Mouse (Mus musculus) heart, postnatal 0 days (tissue): ENCODE measurements around the gene Tmem229b. TPM values are rescaled to one million over a fixed set of nuclear protein-coding genes. Genes with fewer than 3 reads are reported as not detected.
A peak's percentile ranks its signal among the peaks of the same experiment; 100 is the strongest.

Experiments
- ATAC-seq: fragments of 200-750 bp; cut with Nextera tagmentation; 2 replicates; pipeline ENCODE4 v1.8.0; 2017; ENCODE audit warnings: low read depth, moderate number of reproducible peaks, moderate library complexity; ENCODE audit not compliant: insufficient read depth
- DNase-seq: peaks from one replicate; pipeline ENCODE4 v3.0.0-alpha.2; 2016; ENCODE audit warnings: low spot score
- H3K27ac ChIP-seq: fragments of 300-500 bp; sonication (generic); 2 replicates; pipeline ENCODE4 v1.5.1; 2014; ENCODE audit warnings: low read depth, mild to moderate bottlenecking
- H3K27me3 ChIP-seq: fragments of 300-500 bp; sonication (generic); 2 replicates; pipeline ENCODE4 v1.6.1; 2014; ENCODE audit warnings: low read length, mixed read lengths; ENCODE audit not compliant: control insufficient read depth, insufficient read depth
- H3K36me3 ChIP-seq: fragments of 300-500 bp; sonication (generic); replicated peaks from 2 replicates; pipeline ENCODE4 v1.6.1; 2014; ENCODE audit warnings: low read length, mixed read lengths; ENCODE audit not compliant: control insufficient read depth, insufficient read depth
- H3K4me1 ChIP-seq: fragments of 300-500 bp; sonication (generic); 2 replicates; pipeline ENCODE4 v1.6.1; 2014; ENCODE audit warnings: antibody characterized with exemption; ENCODE audit not compliant: control insufficient read depth, insufficient read depth
- H3K4me2 ChIP-seq: fragments of 300-500 bp; sonication (generic); 2 replicates; pipeline ENCODE4 v1.6.1; 2014; ENCODE audit warnings: low read depth, mild to moderate bottlenecking, low read length, moderate library complexity
- H3K4me3 ChIP-seq: fragments of 300-500 bp; sonication (generic); 2 replicates; pipeline ENCODE4 v1.5.1; 2014; ENCODE audit warnings: low read depth, low read length
- H3K9ac ChIP-seq: fragments of 300-500 bp; sonication (generic); replicated peaks from 2 replicates; pipeline ENCODE4 v1.6.1; 2014; ENCODE audit warnings: low read depth, low read length, mixed read lengths
- H3K9me3 ChIP-seq: fragments of 300-500 bp; sonication (generic); replicated peaks from 2 replicates; pipeline ENCODE4 v1.6.1; 2016; ENCODE audit warnings: low read length; ENCODE audit not compliant: control insufficient read depth
- CTCF ChIP-seq: IDR thresholded peaks from 2 replicates; pipeline ENCODE4 v1.5.1; 2016; ENCODE audit warnings: antibody characterized with exemption, control low read depth, low read depth
- EP300 ChIP-seq: IDR thresholded peaks from 2 replicates; pipeline ENCODE4 v1.6.1; 2016; ENCODE audit warnings: antibody characterized with exemption, low read depth
- WGBS: fragments of 180-500 bp; shearing (Covaris S2); extraction: QIAGEN DNeasy Blood & Tissue Kit; methylation state at CpG from one replicate; pipeline ENCODE4 v1.1.7; 2014; 5-methylcytosine and 5-hydroxymethylcytosine counted together
- polyA plus RNA-seq: library from polyadenylated mRNA; unstranded; fragments of >200 nt; fragmentation: Nextera tagmentation; extraction: Ambion mirVana; gene quantifications from 2 replicates; pipeline ENCODE4 v1.2.1, GENCODE M21; 2015
- total RNA-seq: library from RNA; depleted of rRNA; stranded (reverse); fragments of >200 nt; gene quantifications from 2 replicates; pipeline ENCODE4 v1.2.3, GENCODE M21; 2014; ENCODE audit warnings: low replicate concordance; rRNA removed

Tmem229b gene
- 4.8 and 12.8 TPM in 2 replicates for total RNA-seq
- 1.4 and 1.9 TPM in 2 replicates for polyA plus RNA-seq

- Histone ChIP-seq H3K27me3 (peaks cover 9% of the 10 kb centered on the region; the same call in 1 of the 2 replicates), H3K4me3 (peak within 1 kb of the TSS; percentile 92), H3K4me1 (no peaks in the 10 kb centered on the region), H3K4me2 (peak within 1 kb of the TSS; percentile 89), H3K36me3 (no peaks in the 10 kb centered on the region), H3K27ac (no peak within 1 kb of the TSS), H3K9ac (peak within 1 kb of the TSS; percentile 77), H3K9me3 (no peaks in the 10 kb centered on the region)
- 4% methylated on average over 40 of the region's 49 CpGs for WGBS
- ATAC-seq (peak; percentile 49), DNase-seq (no peak)
- no peak for TF ChIP-seq CTCF
- no peak for TF ChIP-seq EP300
These were observed at the start of gene Tmem229b for GRCm38 (mm10) chr12:79007126-79007753. Gene Tmem229b (minus strand): TSS chr12:79007627.

GRCm38 (mm10) chr12:79055276-79055675 lies 47.8 kb upstream of the Tmem229b start:
- 36% methylated on average over 7 of the region's 7 CpGs for WGBS
- H3K9ac ChIP-seq = no peak overlapping the region
- peak overlapping the region; percentile 57 for H3K27ac ChIP-seq
- H3K4me3 ChIP-seq = no peak overlapping the region
- peaks cover 17% of the 10 kb centered on the region for H3K4me1 ChIP-seq
- H3K36me3 ChIP-seq = peaks cover 7% of the 10 kb centered on the region; the same call in 1 of the 2 replicates
- DNase-seq (peak; percentile 93), ATAC-seq (peak; percentile 96)
- TF ChIP-seq EP300 (peak; percentile 98), CTCF (no peak)
- H3K27me3 ChIP-seq = no peaks in the 10 kb centered on the region
- H3K9me3 ChIP-seq = no peaks in the 10 kb centered on the region
- no peak overlapping the region for H3K4me2 ChIP-seq

GRCm38 (mm10) chr12:79052073-79052472 lies 44.6 kb upstream of the Tmem229b start:
- Histone ChIP-seq H3K27me3 (peaks cover 4% of the 10 kb centered on the region; the same call in 1 of the 2 replicates), H3K36me3 (peaks cover 7% of the 10 kb centered on the region; the same call in 1 of the 2 replicates), H3K9ac (no peak overlapping the region), H3K4me1 (peaks cover 30% of the 10 kb centered on the region), H3K27ac (no peak overlapping the region), H3K4me3 (no peak overlapping the region), H3K4me2 (no peak overlapping the region), H3K9me3 (no peaks in the 10 kb centered on the region)
- DNase-seq (no peak), ATAC-seq (no peak)
- WGBS = 74% methylated on average over 2 of the region's 2 CpGs
- no peak for TF ChIP-seq EP300
- TF ChIP-seq CTCF = no peak

GRCm38 (mm10) chr12:79050545-79051212 lies 43.3 kb upstream of the Tmem229b start:
- 36% methylated on average over 3 of the region's 3 CpGs for WGBS
- peak; percentile 47 for DNase-seq

GRCm38 (mm10) chr12:79049807-79050206 lies 42.4 kb upstream of the Tmem229b start:
- 79% methylated on average over 2 of the region's 2 CpGs for WGBS
- H3K9me3 ChIP-seq = no peaks in the 10 kb centered on the region
- no peak for ATAC-seq

More at GRCm38 (mm10) chr12:79050545-79051212, 43.3 kb upstream of the Tmem229b start:
- H3K36me3 ChIP-seq = peaks cover 7% of the 10 kb centered on the region; the same call in 1 of the 2 replicates
- peaks cover 13% of the 10 kb centered on the region for H3K27me3 ChIP-seq
- H3K9me3 ChIP-seq = no peaks in the 10 kb centered on the region
- H3K4me1 ChIP-seq = peaks cover 36% of the 10 kb centered on the region
- no peak overlapping the region for H3K4me3 ChIP-seq
- no peak overlapping the region for H3K27ac ChIP-seq
- H3K9ac ChIP-seq = no peak overlapping the region
- no peak for TF ChIP-seq CTCF
- no peak for TF ChIP-seq EP300
- ATAC-seq = no peak
- H3K4me2 ChIP-seq = no peak overlapping the region

More at GRCm38 (mm10) chr12:79049807-79050206, 42.4 kb upstream of the Tmem229b start:
- peaks cover 37% of the 10 kb centered on the region for H3K4me1 ChIP-seq
- no peak for TF ChIP-seq CTCF
- TF ChIP-seq EP300 = no peak
- no peak overlapping the region for H3K27ac ChIP-seq
- DNase-seq = no peak
- H3K36me3 ChIP-seq = peaks cover 7% of the 10 kb centered on the region; the same call in 1 of the 2 replicates
- no peak overlapping the region for H3K4me3 ChIP-seq
- H3K27me3 ChIP-seq = peaks cover 13% of the 10 kb centered on the region
- no peak overlapping the region for H3K9ac ChIP-seq
- no peak overlapping the region for H3K4me2 ChIP-seq
